Mouse (Mus musculus): ENCODE data around the gene Babam2.
A peak's percentile ranks its signal among the peaks of the same experiment; 100 is the strongest.

Babam2 gene

GRCm38 (mm10) chr5:31839973-31840372 lies 142.5 kb downstream of the Babam2 start:
- DNase-seq = no peak

GRCm38 (mm10) chr5:31840406-31840805 lies 142.9 kb downstream of the Babam2 start:
- peak; percentile 44 for DNase-seq

GRCm38 (mm10) chr5:31844856-31845255 lies 147.4 kb downstream of the Babam2 start:
- DNase-seq = no peak

GRCm38 (mm10) chr5:31846971-31847370 lies 149.5 kb downstream of the Babam2 start:
- peak; percentile 22 for DNase-seq

GRCm38 (mm10) chr5:31848995-31849394 lies 151.5 kb downstream of the Babam2 start:
- peak; percentile 91 for DNase-seq

GRCm38 (mm10) chr5:31852786-31853185 lies 155.3 kb downstream of the Babam2 start:
- DNase-seq = no peak

GRCm38 (mm10) chr5:31853831-31854230 lies 156.3 kb downstream of the Babam2 start:
- peak; percentile 40 for DNase-seq

GRCm38 (mm10) chr5:31858877-31859276 lies 161.4 kb downstream of the Babam2 start:
- peak; percentile 74 for DNase-seq

- DNase-seq = no peak
Observed at GRCm38 (mm10) chr5:31860426-31860825, 162.9 kb downstream of the Babam2 start.

GRCm38 (mm10) chr5:31860831-31861624 lies 163.5 kb downstream of the Babam2 start:
- peak; percentile 60 for DNase-seq

GRCm38 (mm10) chr5:31862753-31863468 lies 165.4 kb downstream of the Babam2 start:
- no peak for DNase-seq

- DNase-seq = no peak
Observed at GRCm38 (mm10) chr5:31864095-31864494, 166.6 kb downstream of the Babam2 start.

- DNase-seq = no peak
Observed at GRCm38 (mm10) chr5:31866071-31866470, 168.6 kb downstream of the Babam2 start.

- DNase-seq = peak; percentile 97
Observed at GRCm38 (mm10) chr5:31870856-31871520, 173.5 kb downstream of the Babam2 start.

GRCm38 (mm10) chr5:31873328-31873727 lies 175.8 kb downstream of the Babam2 start:
- DNase-seq = no peak

GRCm38 (mm10) chr5:31874543-31874942 lies 177.1 kb downstream of the Babam2 start:
- DNase-seq = no peak

GRCm38 (mm10) chr5:31875443-31875842 lies 178.0 kb downstream of the Babam2 start:
- peak; percentile 80 for DNase-seq

- DNase-seq = peak; percentile 98
Observed at GRCm38 (mm10) chr5:31876216-31876974, 178.9 kb downstream of the Babam2 start.

GRCm38 (mm10) chr5:31880457-31880856 lies 183.0 kb downstream of the Babam2 start:
- no peak for DNase-seq

GRCm38 (mm10) chr5:31882297-31882696 lies 184.8 kb downstream of the Babam2 start:
- DNase-seq = peak; percentile 89

- DNase-seq = no peak
Observed at GRCm38 (mm10) chr5:31884962-31885361, 187.5 kb downstream of the Babam2 start.

GRCm38 (mm10) chr5:31887590-31887989 lies 190.1 kb downstream of the Babam2 start:
- peak; percentile 86 for DNase-seq

GRCm38 (mm10) chr5:31888341-31888740 lies 190.9 kb downstream of the Babam2 start:
- DNase-seq = peak; percentile 94
